Mouse (Mus musculus) cortical plate, adult 2 months (tissue): Measurements from ENCODE around the gene Col8a1.

Source experiments
- CTCF ChIP-seq: fragments of 200-500 bp; IDR thresholded peaks from 2 replicates; pipeline ENCODE4 v1.5.1; 2011; ENCODE audit warnings: mild to moderate bottlenecking, control low read depth, low read length; ENCODE audit not compliant: insufficient read depth; ENCODE audit errors: extremely low read depth
- POLR2A ChIP-seq: fragments of 200-500 bp; IDR thresholded peaks from 2 replicates; pipeline ENCODE4 v1.6.1; 2011; ENCODE audit warnings: mild to moderate bottlenecking, low read length, control low read depth; ENCODE audit not compliant: insufficient read depth; ENCODE audit errors: extremely low read depth

GRCm38 (mm10) chr16:57750549-57750948 is 4.0 kb downstream of the Col8a1 start:
- TF ChIP-seq CTCF (no peak), POLR2A (no peak)
